Mouse (Mus musculus) ES-E14 (cell line): ENCODE measurements at regions not wholly inside any gene's neighbourhood (a gene's known extent, or its start where the extent isn't known, plus 50 kb on each side); places are given as distances from the start of the nearest gene placed in this dataset.

ENCODE experiments used
- DNase-seq: peaks from one replicate; pipeline ENCODE4 v3.0.0-alpha.2; 2013; ENCODE audit warnings: low read depth, low spot score
- H3K27ac ChIP-seq: 2 replicates; pipeline ENCODE4 v1.5.1; 2012; ENCODE audit warnings: low read depth, mild to moderate bottlenecking, low read length, moderate library complexity, mixed read lengths; ENCODE audit not compliant: poor library complexity, insufficient read depth, severe bottlenecking
- H3K36me3 ChIP-seq: 2 replicates; pipeline ENCODE4 v1.6.1; 2012; ENCODE audit warnings: mild to moderate bottlenecking, low read length, moderate library complexity, mixed read lengths; ENCODE audit not compliant: control insufficient read depth, poor library complexity, insufficient read depth, severe bottlenecking
- H3K4me1 ChIP-seq, 2 experiments: fragments of 150-350 bp in 1 of 2; sonication (generic) in 1 of 2; 2 replicates each; pipeline ENCODE4 v1.6.1; 2012; ENCODE audit warnings: low read length in 2 of 2, mild to moderate bottlenecking in 1 of 2, mixed read lengths in 1 of 2; ENCODE audit not compliant: control insufficient read depth in 2 of 2, insufficient read depth in 2 of 2, poor library complexity in 1 of 2
- H3K4me3 ChIP-seq, 2 experiments: fragments of 150-350 bp in 1 of 2; sonication (generic) in 1 of 2; 2 replicates each; pipeline ENCODE4 v1.5.1; 2012; ENCODE audit warnings: low read length in 2 of 2, low read depth in 1 of 2, mild to moderate bottlenecking in 1 of 2, mixed read lengths in 1 of 2; ENCODE audit not compliant: insufficient read depth in 1 of 2, poor library complexity in 1 of 2, severe bottlenecking in 1 of 2
- H3K9ac ChIP-seq: 2 replicates; pipeline ENCODE4 v1.6.1; 2012; ENCODE audit warnings: low read depth, mild to moderate bottlenecking, low read length, mixed read lengths; ENCODE audit not compliant: poor library complexity, insufficient read depth, severe bottlenecking
- H3K9me3 ChIP-seq: fragments of 150-350 bp; sonication (generic); 2 replicates; pipeline ENCODE4 v1.6.1; 2012; ENCODE audit warnings: low read depth, mild to moderate bottlenecking, low read length; ENCODE audit not compliant: control insufficient read depth, insufficient read depth
- CHD2 ChIP-seq: IDR thresholded peaks from 2 replicates; pipeline ENCODE4 v1.6.1; 2014; ENCODE audit warnings: mild to moderate bottlenecking, low read depth, low read length, inconsistent platforms
- HCFC1 ChIP-seq: IDR thresholded peaks from 2 replicates; pipeline ENCODE4 v1.6.1; 2012; ENCODE audit warnings: low read length, inconsistent platforms, borderline replicate concordance; ENCODE audit not compliant: insufficient read depth
- MAFK ChIP-seq: IDR thresholded peaks from 2 replicates; pipeline ENCODE4 v1.6.1; 2014; ENCODE audit warnings: mild to moderate bottlenecking, low read depth, low read length, inconsistent platforms; ENCODE audit not compliant: insufficient read depth
- ZC3H11A ChIP-seq: IDR thresholded peaks from 2 replicates; pipeline ENCODE4 v1.6.1; 2012; ENCODE audit warnings: low read depth, mild to moderate bottlenecking, inconsistent platforms, low read length, borderline replicate concordance
- ZNF384 ChIP-seq: IDR thresholded peaks from 2 replicates; pipeline ENCODE4 v1.6.1; 2012; ENCODE audit warnings: low read depth, low read length, inconsistent platforms
- in situ Hi-C, 2 experiments: fragments of 600-800 bp; cut with MboI; formaldehyde crosslinking; loops; one replicate each; pipeline ENCODE4 v1.15.1; 2025; ENCODE audit warnings: low sequenced_read_pairs in 2 of 2, inconsistent platforms in 1 of 2; ENCODE audit not compliant: unreplicated experiment in 2 of 2

DNA sequence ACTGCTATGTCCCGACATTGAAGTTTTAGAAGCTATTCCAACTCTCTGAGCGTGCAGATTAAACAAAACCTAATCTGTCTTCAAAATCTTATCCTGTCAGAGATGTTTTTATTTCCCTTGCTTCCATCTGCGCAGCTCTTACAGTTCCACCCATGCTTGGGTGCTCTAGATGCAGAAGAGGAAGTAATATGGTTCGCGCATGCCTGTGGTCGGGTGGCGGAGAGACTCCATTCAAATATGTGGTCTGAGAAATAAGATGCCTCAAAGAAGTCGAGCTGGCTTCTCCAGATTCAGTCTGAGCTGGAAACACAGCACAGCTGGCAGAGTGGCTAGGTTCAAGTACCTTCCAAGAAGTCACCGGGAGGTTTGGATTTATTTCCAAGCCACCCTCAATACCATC, 167.5 kb downstream of the Faxc start:
- no peak for TF ChIP-seq MAFK
- TF ChIP-seq CHD2: no peak
- TF ChIP-seq ZC3H11A: no peak
- TF ChIP-seq ZNF384: no peak
- no peak for TF ChIP-seq HCFC1
- in situ Hi-C loops: no loop called here
- Histone ChIP-seq H3K4me1 (peaks cover 2 to 3% of the 10 kb centered on the region in 2 experiments; a peak in 2 of 4 replicates), H3K9me3 (no peaks in the 10 kb centered on the region), H3K4me3 (no peak overlapping the region), H3K36me3 (no peaks in the 10 kb centered on the region), H3K9ac (no peak overlapping the region), H3K27ac (no peak overlapping the region)
- DNase-seq: no peak

GRCm38 (mm10) chr4:22102478-22102877, 171.3 kb downstream of the Faxc start:
- Histone ChIP-seq H3K27ac (no peak overlapping the region), H3K4me3 (no peak overlapping the region), H3K9ac (no peak overlapping the region), H3K4me1 (no peaks in the 10 kb centered on the region), H3K36me3 (no peaks in the 10 kb centered on the region), H3K9me3 (no peaks in the 10 kb centered on the region)
- in situ Hi-C loops: no loop called here
- no peak for DNase-seq
- TF ChIP-seq CHD2 (no peak), ZC3H11A (no peak), MAFK (no peak), HCFC1 (no peak), ZNF384 (no peak)

DNA sequence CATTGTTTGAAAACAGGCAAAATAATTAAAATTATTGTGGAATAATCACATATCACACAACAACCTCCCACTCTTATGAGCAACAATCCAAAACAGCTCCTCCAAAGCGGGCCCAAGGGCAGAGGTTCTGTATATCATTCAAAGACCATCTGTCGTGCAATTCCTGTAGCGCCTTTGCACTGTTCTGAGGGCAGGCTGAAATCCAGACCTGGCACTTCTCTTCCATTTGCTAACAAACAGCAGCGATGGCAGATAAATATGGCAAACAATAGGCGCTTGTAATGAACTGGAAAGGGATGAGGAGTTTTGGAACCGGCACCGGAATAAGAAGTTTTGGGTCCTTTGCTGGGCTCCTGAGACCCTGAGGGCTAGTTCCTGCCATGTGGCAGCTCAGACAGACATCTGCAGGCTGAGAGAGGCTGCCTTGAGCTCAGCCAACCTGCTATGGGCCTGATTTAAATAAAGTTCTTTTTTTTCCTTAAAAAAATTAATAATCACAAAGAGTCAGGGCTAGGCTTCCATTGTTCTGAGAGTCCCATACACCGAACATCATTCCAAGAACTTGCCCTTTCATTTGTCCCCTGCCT, 172.0 kb downstream of the Faxc start:
- in situ Hi-C loops: no loop called here
- no peaks in the 10 kb centered on the region for H3K9me3 ChIP-seq
- no peak for DNase-seq

GRCm38 (mm10) chr4:22106883-22107282, 175.8 kb downstream of the Faxc start:
- no peak overlapping the region for H3K27ac ChIP-seq
- no peaks in the 10 kb centered on the region for H3K9me3 ChIP-seq
- no peaks in the 10 kb centered on the region for H3K4me1 ChIP-seq
- H3K9ac ChIP-seq: no peak overlapping the region
- in situ Hi-C loops: no loop called here
- no peaks in the 10 kb centered on the region for H3K36me3 ChIP-seq
- H3K4me3 ChIP-seq: no peak overlapping the region
- no peak for DNase-seq
- TF ChIP-seq MAFK: no peak
- TF ChIP-seq HCFC1: no peak
- no peak for TF ChIP-seq ZNF384
- TF ChIP-seq ZC3H11A: no peak
- no peak for TF ChIP-seq CHD2

More for the DNA sequence above, 172.0 kb downstream of the Faxc start:
- H3K36me3 ChIP-seq: no peaks in the 10 kb centered on the region
- no peak overlapping the region for H3K27ac ChIP-seq
- no peak overlapping the region for H3K9ac ChIP-seq
- no peaks in the 10 kb centered on the region for H3K4me1 ChIP-seq
- no peak for TF ChIP-seq HCFC1
- TF ChIP-seq MAFK: no peak
- no peak for TF ChIP-seq ZNF384
- TF ChIP-seq ZC3H11A: no peak
- no peak for TF ChIP-seq CHD2
- H3K4me3 ChIP-seq: no peak overlapping the region
